Mouse (Mus musculus) T-helper 1 cell (primary cell): ENCODE measurements around the gene Cfap77.
"Not testable (repeated sequence)": the region's sequence is repeated elsewhere in the genome, so short reads cannot be mapped to it uniquely, and the experiment has no call there.

ENCODE experiments used
- in situ Hi-C: fragments of 300-600 bp; cut with MboI, MseI; formaldehyde crosslinking; loops from one replicate; pipeline ENCODE4 v1.15.1; 2025; ENCODE audit warnings: high pct_unique_total_duplicates

The Cfap77 gene

GRCm38 (mm10) chr2:29054991-29055390, at the start of gene Cfap77:
Gene Cfap77, minus strand, starts transcription at chr2:29055066.
- in situ Hi-C loops: loop anchor here (5.0 kb wide), 2 partner anchors 72 to 298 kb away; no protein-coding TSS in a partner anchor

GRCm38 (mm10) chr2:29102416-29103377, 47.8 kb upstream of the Cfap77 start:
- in situ Hi-C loops: not testable (repeated sequence)

- in situ Hi-C loops: no loop called here
These were observed 46.1 kb upstream of the Cfap77 start for GRCm38 (mm10) chr2:29100822-29101534.

GRCm38 (mm10) chr2:29099646-29100045, 44.8 kb upstream of the Cfap77 start:
- in situ Hi-C loops: no loop called here

GRCm38 (mm10) chr2:29098786-29099185, 43.9 kb upstream of the Cfap77 start:
- in situ Hi-C loops: no loop called here

- in situ Hi-C loops: not testable (repeated sequence)
These were observed 43.1 kb upstream of the Cfap77 start for GRCm38 (mm10) chr2:29097955-29098354.

DNA sequence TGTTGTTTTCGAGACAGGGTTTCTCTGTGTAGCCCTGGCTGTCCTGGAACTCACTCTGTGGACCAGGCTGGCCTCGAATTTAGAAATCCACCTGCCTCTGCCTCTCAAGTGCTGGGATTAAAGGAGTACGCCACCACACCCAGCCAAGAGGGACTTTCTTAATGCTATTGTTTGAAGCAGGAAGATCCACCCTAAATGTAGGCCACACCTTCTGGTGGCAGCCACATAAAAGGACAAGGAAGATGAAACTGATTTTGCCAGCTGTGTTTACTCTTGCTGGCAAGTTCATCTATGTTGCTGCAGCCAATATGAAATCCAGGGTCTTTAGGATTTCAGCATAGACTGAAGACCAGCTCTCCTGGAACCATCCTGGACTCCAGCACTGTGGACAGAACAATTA, 42.6 kb upstream of the Cfap77 start:
- in situ Hi-C loops: no loop called here

- in situ Hi-C loops: no loop called here
These were observed 41.9 kb upstream of the Cfap77 start for GRCm38 (mm10) chr2:29096751-29097150.

GRCm38 (mm10) chr2:29095674-29096073, 40.8 kb upstream of the Cfap77 start:
- in situ Hi-C loops: no loop called here

DNA sequence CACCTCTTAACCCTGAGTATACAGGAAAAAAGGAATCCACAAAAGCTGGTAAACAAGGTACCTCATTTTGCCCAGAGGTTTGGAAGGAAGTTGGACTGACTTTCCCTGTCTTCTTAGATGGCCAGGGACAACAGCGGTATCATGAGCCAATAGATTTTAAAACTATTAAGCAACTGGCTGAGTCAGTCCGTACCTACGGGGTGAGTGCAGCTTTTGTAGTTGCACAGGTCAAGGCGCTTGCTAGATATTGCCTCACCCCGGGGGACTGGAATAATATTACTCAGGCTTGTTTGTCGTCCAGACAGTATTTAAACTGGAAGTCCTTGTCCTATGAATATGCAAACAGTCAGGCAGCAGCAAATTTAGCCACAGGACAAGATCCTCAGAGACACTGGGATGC, 34.4 kb upstream of the Cfap77 start:
- in situ Hi-C loops: not testable (repeated sequence)

GRCm38 (mm10) chr2:29086026-29086425, 31.2 kb upstream of the Cfap77 start:
- in situ Hi-C loops: no loop called here

GRCm38 (mm10) chr2:29081965-29082364, 27.1 kb upstream of the Cfap77 start:
- in situ Hi-C loops: loop anchor here (5.0 kb wide), 1 partner anchor 100 kb away; no protein-coding TSS in a partner anchor

DNA sequence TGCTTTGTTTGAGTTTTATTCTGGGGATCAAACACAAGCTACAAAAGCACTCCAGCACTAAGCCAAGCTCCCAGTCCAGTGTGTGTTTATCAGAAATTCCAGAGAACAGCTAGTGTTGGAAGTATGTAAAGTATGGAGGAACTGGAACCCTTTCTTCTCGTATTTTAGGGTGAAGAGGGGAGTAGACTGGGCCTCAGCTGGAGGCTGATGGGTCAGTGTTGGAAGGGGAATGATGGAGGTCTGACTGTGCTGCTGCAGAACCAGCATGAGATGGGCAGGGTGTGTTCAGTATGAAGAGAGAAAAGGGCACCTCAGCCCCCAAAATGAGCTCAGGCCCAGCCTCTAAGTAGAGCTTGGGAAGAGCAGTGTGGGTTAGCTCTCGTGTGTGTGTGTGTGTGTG, 21.4 kb upstream of the Cfap77 start:
- in situ Hi-C loops: no loop called here

- in situ Hi-C loops: no loop called here
These were observed 20.6 kb upstream of the Cfap77 start for GRCm38 (mm10) chr2:29075331-29076070.

- in situ Hi-C loops: no loop called here
These were observed 19.8 kb upstream of the Cfap77 start for GRCm38 (mm10) chr2:29074676-29075075.

- in situ Hi-C loops: no loop called here
These were observed 11.5 kb upstream of the Cfap77 start for GRCm38 (mm10) chr2:29066410-29066809.

- in situ Hi-C loops: no loop called here
These were observed 10.9 kb upstream of the Cfap77 start for GRCm38 (mm10) chr2:29065796-29066195.

DNA sequence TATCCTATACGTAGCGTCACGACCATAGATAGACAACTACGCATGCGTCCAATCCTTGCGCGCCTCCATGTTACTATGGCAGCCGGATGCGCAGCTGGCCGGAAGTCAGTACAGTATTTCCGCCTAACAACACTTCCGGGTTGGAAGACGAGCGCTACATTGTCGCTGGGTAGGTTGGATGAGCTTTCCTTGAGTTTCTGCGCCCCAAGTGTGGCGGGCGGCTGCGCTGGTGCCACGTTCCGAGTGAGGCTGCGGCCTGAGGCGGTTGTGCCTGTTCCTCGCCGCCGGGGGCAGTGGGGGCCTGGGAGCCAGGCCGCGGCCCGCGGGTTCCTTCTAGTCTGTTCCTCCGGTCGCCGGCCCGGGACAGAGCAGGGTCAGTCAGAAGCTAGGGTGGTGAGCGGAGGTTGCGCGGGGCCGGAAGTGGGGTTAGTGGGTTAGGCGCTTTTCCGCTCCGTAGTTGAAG, 5.3 kb upstream of the Cfap77 start, which contains the start of gene Ttf1:
TSS of gene Ttf1 (plus strand) at position 128 of the 463 bp plus-strand sequence.
- in situ Hi-C loops: no loop called here

GRCm38 (mm10) chr2:29054545-29054935, 326 bp downstream of the Cfap77 start:
- in situ Hi-C loops: loop anchor here (5.0 kb wide), 1 partner anchor 297 kb away; no protein-coding TSS in a partner anchor

DNA sequence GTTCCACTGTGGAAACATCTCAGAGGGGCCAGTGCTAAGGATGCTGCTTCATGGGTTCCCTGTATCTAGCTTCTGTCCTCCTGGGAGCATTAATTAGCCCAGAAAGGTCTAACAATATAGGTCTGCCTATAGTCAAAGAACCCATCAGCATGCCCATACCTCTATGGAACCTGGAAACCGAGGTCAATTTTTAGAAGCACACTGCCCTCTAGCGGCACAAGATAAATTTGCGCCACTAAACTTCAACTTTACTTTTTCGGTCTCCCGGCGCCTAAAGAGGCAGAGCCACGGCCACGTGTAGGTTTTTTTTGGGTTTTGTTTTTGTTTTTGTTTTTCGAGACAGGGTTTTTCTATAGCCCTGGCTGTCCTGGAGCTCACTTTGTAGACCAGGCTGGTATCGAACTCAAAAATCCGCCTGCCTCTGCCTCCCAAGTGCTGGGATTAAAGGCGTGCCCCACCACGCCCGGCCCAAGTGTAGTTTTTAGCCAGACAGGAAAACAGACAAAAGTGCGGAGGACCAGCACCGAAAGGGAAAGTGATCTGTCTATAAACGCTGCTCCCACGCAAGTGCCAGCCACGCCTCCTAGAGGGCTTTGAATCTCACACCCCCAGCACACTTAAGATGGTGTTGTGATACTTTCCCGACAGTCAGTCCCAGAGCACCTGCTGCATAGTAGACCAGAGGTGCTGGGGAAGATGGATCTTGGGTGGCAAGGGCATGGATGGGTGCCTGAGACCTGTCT, 893 bp downstream of the Cfap77 start:
- in situ Hi-C loops: loop anchor here (5.0 kb wide), 1 partner anchor 297 kb away; no protein-coding TSS in a partner anchor
